Mouse (Mus musculus) limb, embryonic 14.5 days (tissue): ENCODE data around the gene Qk. TPM values are rescaled to one million over a fixed set of nuclear protein-coding genes. Genes with fewer than 3 reads are reported as not detected.

Experiments used
- ATAC-seq: fragments of 200-750 bp; cut with Nextera tagmentation; 2 replicates; pipeline ENCODE4 v1.8.0; 2017; ENCODE audit warnings: low read depth, moderate number of reproducible peaks, moderate TSS enrichment; ENCODE audit not compliant: low FRiP score
- DNase-seq: peaks from one replicate; pipeline ENCODE4 v3.0.0-alpha.2; 2015; ENCODE audit warnings: low spot score
- H3K27ac ChIP-seq: fragments of 300-500 bp; sonication (generic); replicated peaks from 2 replicates; pipeline ENCODE4 v1.5.1; 2014; ENCODE audit warnings: low read depth, mild to moderate bottlenecking, low read length, moderate library complexity, mixed read lengths
- H3K27me3 ChIP-seq: fragments of 300-500 bp; sonication (generic); 2 replicates; pipeline ENCODE4 v1.6.1; 2014; ENCODE audit warnings: low read length, mixed read lengths; ENCODE audit not compliant: control insufficient read depth, insufficient read depth
- H3K36me3 ChIP-seq: fragments of 300-500 bp; sonication (generic); 2 replicates; pipeline ENCODE4 v1.6.1; 2014; ENCODE audit warnings: mild to moderate bottlenecking, low read length, moderate library complexity, mixed read lengths; ENCODE audit not compliant: control insufficient read depth, insufficient read depth
- H3K4me1 ChIP-seq: fragments of 300-500 bp; sonication (generic); 2 replicates; pipeline ENCODE4 v1.6.1; 2014; ENCODE audit warnings: antibody characterized with exemption, low read length, mixed read lengths; ENCODE audit not compliant: control insufficient read depth, insufficient read depth
- H3K4me2 ChIP-seq: fragments of 300-500 bp; sonication (generic); replicated peaks from 2 replicates; pipeline ENCODE4 v1.6.1; 2014; ENCODE audit warnings: low read depth, mild to moderate bottlenecking, low read length, moderate library complexity; ENCODE audit not compliant: severe bottlenecking
- H3K4me3 ChIP-seq: fragments of 300-500 bp; sonication (generic); replicated peaks from 2 replicates; pipeline ENCODE4 v1.5.1; 2014; ENCODE audit warnings: low read length
- H3K9ac ChIP-seq: fragments of 300-500 bp; sonication (generic); 2 replicates; pipeline ENCODE4 v1.6.1; 2014; ENCODE audit warnings: mild to moderate bottlenecking, low read depth, low read length, moderate library complexity; ENCODE audit not compliant: severe bottlenecking
- H3K9me3 ChIP-seq: fragments of 300-500 bp; sonication (generic); 2 replicates; pipeline ENCODE4 v1.6.1; 2016; ENCODE audit warnings: low read length; ENCODE audit not compliant: control insufficient read depth
- POLR2A ChIP-seq: fragments of 200-500 bp; IDR thresholded peaks from 2 replicates; pipeline ENCODE4 v1.8.0; 2012; ENCODE audit warnings: inconsistent platforms, mild to moderate bottlenecking, moderate library complexity, borderline replicate concordance; ENCODE audit not compliant: insufficient read depth, insufficient read length; ENCODE audit errors: extremely low read depth
- WGBS: fragments of 180-500 bp; shearing (Covaris S2); extraction: QIAGEN DNeasy Blood & Tissue Kit; methylation state at CpG from one replicate; pipeline ENCODE4 v1.1.7; 2014; 5-methylcytosine and 5-hydroxymethylcytosine counted together
- polyA plus RNA-seq, 2 experiments: library from polyadenylated mRNA; depleted of rRNA in 1 of 2; stranded (reverse) in 1 of 2; unstranded in 1 of 2; fragments of >200 nt; fragmentation: Nextera tagmentation in 1 of 2; extraction: Ambion mirVana in 1 of 2; gene quantifications; 2 replicates each; pipeline versions ENCODE4 v1.2.1 to v1.2.3; 2012 to 2014

Qk gene
- polyA plus RNA-seq, 2 experiments, result 52.7 to 164 TPM

GRCm38 (mm10) chr17:10333321-10333720 is 13.7 kb upstream of the Qk start:
- Histone ChIP-seq H3K4me3 (no peak overlapping the region), H3K4me2 (no peak overlapping the region), H3K27me3 (no peaks in the 10 kb centered on the region), H3K36me3 (no peaks in the 10 kb centered on the region), H3K9ac (no peak overlapping the region), H3K9me3 (no peaks in the 10 kb centered on the region), H3K27ac (no peak overlapping the region), H3K4me1 (peaks cover 14% of the 10 kb centered on the region)
- ATAC-seq (no peak), DNase-seq (no peak)
- 90% methylated on average over 8 of the region's 8 CpGs for WGBS
- TF ChIP-seq POLR2A, result no peak

GRCm38 (mm10) chr17:10332127-10332526 is 12.5 kb upstream of the Qk start:
- 65% methylated on average over 3 of the region's 3 CpGs for WGBS
- Histone ChIP-seq H3K4me2 (no peak overlapping the region), H3K4me3 (no peak overlapping the region), H3K9me3 (no peaks in the 10 kb centered on the region), H3K27ac (no peak overlapping the region), H3K36me3 (no peaks in the 10 kb centered on the region), H3K9ac (no peak overlapping the region), H3K27me3 (no peaks in the 10 kb centered on the region), H3K4me1 (peaks cover 14% of the 10 kb centered on the region)
- DNase-seq (no peak), ATAC-seq (no peak)
- TF ChIP-seq POLR2A, result no peak

GRCm38 (mm10) chr17:10329461-10329860 is 9.8 kb upstream of the Qk start:
- no peak for ATAC-seq
- Histone ChIP-seq H3K4me2 (no peak overlapping the region), H3K9ac (no peak overlapping the region), H3K27ac (no peak overlapping the region), H3K4me1 (peaks cover 3% of the 10 kb centered on the region), H3K27me3 (no peaks in the 10 kb centered on the region), H3K9me3 (no peaks in the 10 kb centered on the region), H3K4me3 (no peak overlapping the region), H3K36me3 (peaks cover 3% of the 10 kb centered on the region; the same call in 1 of the 2 replicates)
- DNase-seq, result no peak
- 90% methylated on average over 5 of the region's 5 CpGs for WGBS
- no peak for TF ChIP-seq POLR2A

- no peak for TF ChIP-seq POLR2A
- DNase-seq (no peak), ATAC-seq (no peak)
- no peak overlapping the region for H3K9ac ChIP-seq
- no peak overlapping the region for H3K27ac ChIP-seq
- no peak overlapping the region for H3K4me3 ChIP-seq
- H3K9me3 ChIP-seq, result no peaks in the 10 kb centered on the region
- WGBS, result 85% methylated on average over 9 of the region's 9 CpGs
- peaks cover 3% of the 10 kb centered on the region; the same call in 1 of the 2 replicates for H3K36me3 ChIP-seq
- no peak overlapping the region for H3K4me2 ChIP-seq
- no peaks in the 10 kb centered on the region for H3K27me3 ChIP-seq
- no peaks in the 10 kb centered on the region for H3K4me1 ChIP-seq
Measured at GRCm38 (mm10) chr17:10328544-10329100, 9.0 kb upstream of the Qk start.

GRCm38 (mm10) chr17:10327584-10328210 is 8.0 kb upstream of the Qk start:
- DNase-seq, result no peak
- H3K27ac ChIP-seq, result no peak overlapping the region
- H3K36me3 ChIP-seq, result peaks cover 3% of the 10 kb centered on the region; the same call in 1 of the 2 replicates
- TF ChIP-seq POLR2A, result no peak
- no peak for ATAC-seq
- H3K4me3 ChIP-seq, result no peak overlapping the region
- H3K9ac ChIP-seq, result no peak overlapping the region
- no peaks in the 10 kb centered on the region for H3K9me3 ChIP-seq
- no peaks in the 10 kb centered on the region for H3K4me1 ChIP-seq
- H3K27me3 ChIP-seq, result no peaks in the 10 kb centered on the region
- 69% methylated on average over 5 of the region's 5 CpGs for WGBS
- H3K4me2 ChIP-seq, result no peak overlapping the region
